Mouse (Mus musculus) midbrain, postnatal 0 days (tissue): Measurements from ENCODE around the gene Relt. TPM values are rescaled to one million over a fixed set of nuclear protein-coding genes. Genes with fewer than 3 reads are reported as not detected.

Experiments used
- ATAC-seq: fragments of 200-750 bp; cut with Nextera tagmentation; 2 replicates; pipeline ENCODE4 v1.8.0; 2017; ENCODE audit warnings: moderate number of reproducible peaks, mild to moderate bottlenecking, moderate TSS enrichment, moderate library complexity; ENCODE audit not compliant: low FRiP score
- DNase-seq: peaks from one replicate; pipeline ENCODE4 v3.0.0-alpha.2; 2015; ENCODE audit warnings: low spot score
- H3K27ac ChIP-seq: fragments of 300-500 bp; sonication (generic); 2 replicates; pipeline ENCODE4 v1.5.1; 2014; ENCODE audit warnings: low read depth, mild to moderate bottlenecking, low read length, mixed read lengths
- H3K27me3 ChIP-seq: fragments of 300-500 bp; sonication (generic); 2 replicates; pipeline ENCODE4 v1.6.1; 2014; ENCODE audit warnings: low read length, control low read depth, mixed read lengths; ENCODE audit not compliant: insufficient read depth
- H3K36me3 ChIP-seq: fragments of 300-500 bp; sonication (generic); 2 replicates; pipeline ENCODE4 v1.6.1; 2014; ENCODE audit warnings: low read length, control low read depth, mixed read lengths; ENCODE audit not compliant: insufficient read depth
- H3K4me1 ChIP-seq: fragments of 300-500 bp; sonication (generic); 2 replicates; pipeline ENCODE4 v1.6.1; 2014; ENCODE audit warnings: mild to moderate bottlenecking, control low read depth, antibody characterized with exemption, low read length, mixed read lengths; ENCODE audit not compliant: insufficient read depth
- H3K4me2 ChIP-seq: fragments of 300-500 bp; sonication (generic); 2 replicates; pipeline ENCODE4 v1.6.1; 2014; ENCODE audit warnings: low read depth, mild to moderate bottlenecking, low read length, mixed read lengths; ENCODE audit not compliant: poor library complexity, severe bottlenecking
- H3K4me3 ChIP-seq: fragments of 300-500 bp; sonication (generic); 2 replicates; pipeline ENCODE4 v1.5.1; 2014; ENCODE audit warnings: low read depth, mild to moderate bottlenecking, low read length, moderate library complexity
- H3K9ac ChIP-seq: fragments of 300-500 bp; sonication (generic); replicated peaks from 2 replicates; pipeline ENCODE4 v1.6.1; 2014; ENCODE audit warnings: mild to moderate bottlenecking, low read length, moderate library complexity, mixed read lengths; ENCODE audit not compliant: poor library complexity, severe bottlenecking
- H3K9me3 ChIP-seq: fragments of 300-500 bp; sonication (generic); 2 replicates; pipeline ENCODE4 v1.6.1; 2016; ENCODE audit warnings: low read length, control low read depth
- CTCF ChIP-seq: IDR thresholded peaks from 2 replicates; pipeline ENCODE4 v1.5.1; 2016; ENCODE audit warnings: antibody characterized with exemption, mild to moderate bottlenecking
- WGBS: fragments of 180-500 bp; shearing (Covaris S2); extraction: QIAGEN DNeasy Blood & Tissue Kit; methylation state at CpG from one replicate; pipeline ENCODE4 v1.1.7; 2014; 5-methylcytosine and 5-hydroxymethylcytosine counted together
- microRNA-seq: library from miRNA; unstranded; fragments of <30 nt; microRNA quantifications from one replicate; pipeline ENCODE4, GENCODE M21; 2016; ENCODE audit warnings: borderline number of aligned reads
- polyA plus RNA-seq: library from polyadenylated mRNA; unstranded; fragments of >200 nt; fragmentation: Nextera tagmentation; extraction: Ambion mirVana; gene quantifications from 2 replicates; pipeline ENCODE4 v1.2.1, GENCODE M21; 2015
- total RNA-seq: library from RNA; depleted of rRNA; stranded (reverse); fragments of >200 nt; gene quantifications from 2 replicates; pipeline ENCODE4 v1.2.3, GENCODE M21; 2014; rRNA removed

Gene Relt
- total and polyA plus RNA-seq, 2 experiments from 2014 or later = 5.3 to 7.8 TPM

DNA sequence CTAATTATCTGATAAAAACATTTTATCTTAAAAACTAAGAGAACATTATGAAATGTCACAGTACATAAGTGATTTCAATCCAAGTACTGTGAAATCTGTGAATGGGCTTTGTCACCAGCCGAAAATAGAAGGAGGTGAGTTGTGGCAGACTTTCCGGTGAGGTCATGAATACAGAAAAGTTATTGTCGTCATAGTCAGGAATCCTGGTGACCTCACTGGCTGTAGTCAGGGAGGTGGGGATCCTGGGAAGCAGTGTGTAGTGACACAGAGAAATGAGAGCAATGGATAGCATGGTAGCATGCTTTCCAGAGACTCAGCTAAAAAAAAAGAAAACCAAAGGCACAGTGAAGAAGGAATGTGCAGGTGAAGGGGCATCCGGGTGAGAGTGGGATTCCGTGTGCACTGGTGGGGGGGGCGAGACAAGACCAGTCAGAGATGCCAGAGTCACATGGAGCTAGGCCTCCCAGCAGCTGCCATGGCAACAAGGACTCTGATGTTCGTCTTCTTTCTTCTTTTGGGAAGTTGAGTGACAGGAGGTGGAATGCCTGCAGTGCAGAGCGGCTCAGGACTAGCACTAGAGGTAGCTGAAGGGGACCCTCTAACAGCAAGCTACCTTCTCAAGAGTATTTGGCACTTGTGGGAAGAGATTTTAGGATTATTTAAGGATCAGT is 47.2 kb downstream of the Relt start:
- WGBS = 22% methylated on average over 8 of the region's 8 CpGs
- Histone ChIP-seq H3K9ac (no peak overlapping the region), H3K4me2 (no peak overlapping the region), H3K27me3 (no peaks in the 10 kb centered on the region), H3K36me3 (peaks cover 3% of the 10 kb centered on the region; the same call in 1 of the 2 replicates), H3K4me3 (no peak overlapping the region), H3K9me3 (no peaks in the 10 kb centered on the region), H3K4me1 (peaks cover 10% of the 10 kb centered on the region; the same call in 1 of the 2 replicates), H3K27ac (no peak overlapping the region)
- TF ChIP-seq CTCF = no peak
- peak; percentile 30 for DNase-seq
- ATAC-seq = peak; percentile 73

DNA sequence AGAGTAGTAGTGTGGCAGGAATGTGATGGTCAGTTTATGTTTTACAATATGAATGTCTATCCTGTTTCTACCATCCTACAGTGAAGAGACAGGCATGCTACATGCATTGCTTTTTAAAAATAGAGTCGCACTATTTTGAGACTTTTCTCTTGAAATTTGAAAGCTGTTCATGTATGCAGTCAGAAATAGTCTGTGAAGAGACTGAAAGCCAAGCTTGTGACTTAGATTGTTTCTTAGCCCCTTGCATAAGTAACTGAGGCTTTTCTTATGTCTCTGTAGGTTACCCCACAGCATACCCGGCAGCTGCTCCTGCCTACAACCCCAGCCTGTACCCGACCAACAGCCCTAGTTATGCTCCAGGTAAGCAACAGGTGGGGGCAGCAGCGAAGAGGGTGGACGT is 50.6 kb downstream of the Relt start:
- Histone ChIP-seq H3K27me3 (no peaks in the 10 kb centered on the region), H3K27ac (no peak overlapping the region), H3K4me3 (no peak overlapping the region), H3K4me1 (peaks cover 10% of the 10 kb centered on the region; the same call in 1 of the 2 replicates), H3K9me3 (no peaks in the 10 kb centered on the region), H3K4me2 (no peak overlapping the region), H3K9ac (no peak overlapping the region), H3K36me3 (peaks cover 3% of the 10 kb centered on the region; the same call in 1 of the 2 replicates)
- DNase-seq (no peak), ATAC-seq (no peak)
- TF ChIP-seq CTCF = no peak
- 89% methylated on average over 5 of the region's 5 CpGs for WGBS

DNA sequence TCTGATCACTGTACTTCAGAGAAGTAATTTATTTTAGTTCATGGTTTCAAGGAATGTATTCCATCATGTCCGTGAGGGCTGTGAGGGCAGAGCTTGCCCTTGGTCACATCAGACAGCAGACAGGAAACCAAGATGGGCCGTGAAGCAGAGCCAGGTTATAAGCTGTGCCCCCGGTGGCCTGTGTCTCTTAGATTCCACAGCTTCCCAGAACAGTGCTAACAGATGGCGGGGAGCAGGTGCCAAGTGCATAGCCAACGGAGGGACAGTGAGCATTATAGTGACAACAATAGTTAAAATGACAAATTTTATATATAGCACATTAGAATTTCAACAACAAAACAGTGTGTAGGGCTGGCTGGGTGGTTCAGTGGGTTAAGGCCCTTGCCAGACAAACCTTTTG is 51.3 kb downstream of the Relt start:
- Histone ChIP-seq H3K4me1 (peaks cover 4% of the 10 kb centered on the region; the same call in 1 of the 2 replicates), H3K27ac (no peak overlapping the region), H3K9me3 (no peaks in the 10 kb centered on the region), H3K27me3 (no peaks in the 10 kb centered on the region), H3K9ac (no peak overlapping the region), H3K4me3 (no peak overlapping the region), H3K36me3 (peaks cover 3% of the 10 kb centered on the region; the same call in 1 of the 2 replicates), H3K4me2 (no peak overlapping the region)
- ATAC-seq = no peak
- no peak for TF ChIP-seq CTCF
- DNase-seq = peak; percentile 13
- 79% methylated on average over 5 of the region's 5 CpGs for WGBS

DNA sequence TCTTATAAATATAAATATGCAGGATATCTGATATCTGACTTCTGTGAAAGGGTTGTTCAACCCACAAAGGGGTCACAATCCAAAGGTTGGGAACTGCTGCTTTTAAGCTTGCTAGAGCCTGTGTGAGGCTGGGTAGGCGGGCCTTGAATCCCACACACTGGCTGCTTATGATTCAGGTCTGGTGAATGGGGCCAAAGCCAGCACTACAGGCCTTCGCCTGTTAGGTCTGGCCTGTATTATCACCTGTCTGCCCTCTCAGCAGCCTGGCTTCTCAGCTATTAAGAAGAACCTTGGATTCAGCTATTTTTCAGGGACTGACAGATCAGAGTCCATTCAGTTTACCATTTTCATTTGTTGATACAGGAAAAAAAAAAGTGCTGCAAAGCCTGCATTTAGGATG is 57.9 kb downstream of the Relt start:
- H3K36me3 ChIP-seq = no peaks in the 10 kb centered on the region
- H3K9ac ChIP-seq = no peak overlapping the region
- H3K4me1 ChIP-seq = no peaks in the 10 kb centered on the region
- WGBS = 77% methylated on average over 2 of the region's 2 CpGs
- DNase-seq = no peak
- ATAC-seq = no peak
- H3K9me3 ChIP-seq = no peaks in the 10 kb centered on the region
- no peaks in the 10 kb centered on the region for H3K27me3 ChIP-seq
- no peak overlapping the region for H3K4me3 ChIP-seq
- no peak overlapping the region for H3K4me2 ChIP-seq
- TF ChIP-seq CTCF = no peak
- H3K27ac ChIP-seq = no peak overlapping the region

DNA sequence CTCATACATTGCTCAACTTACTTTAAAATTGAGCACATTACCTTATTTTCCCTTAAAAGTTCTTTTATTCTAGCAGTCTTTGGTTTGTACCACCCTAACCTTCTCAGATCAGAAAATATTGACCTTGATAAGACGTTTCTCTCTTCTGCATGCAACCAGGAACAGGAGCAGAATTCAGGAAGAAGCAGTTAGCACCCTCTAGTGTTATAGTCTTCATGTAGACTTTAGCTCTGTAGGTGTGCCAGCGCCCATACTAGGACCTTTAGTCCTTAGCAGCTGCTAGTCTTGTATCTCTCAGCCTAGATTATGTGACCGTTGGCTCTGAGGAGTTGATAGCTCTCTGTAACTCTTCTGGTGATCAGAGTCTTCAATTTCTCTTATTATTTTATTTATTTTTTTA is 64.4 kb downstream of the Relt start:
- Histone ChIP-seq H3K27me3 (no peaks in the 10 kb centered on the region), H3K4me3 (no peak overlapping the region), H3K27ac (no peak overlapping the region), H3K36me3 (no peaks in the 10 kb centered on the region), H3K4me1 (no peaks in the 10 kb centered on the region), H3K9ac (no peak overlapping the region), H3K9me3 (no peaks in the 10 kb centered on the region), H3K4me2 (no peak overlapping the region)
- peak; percentile 58 for TF ChIP-seq CTCF
- 70% methylated on average over 3 of the region's 3 CpGs for WGBS
- DNase-seq (peak; percentile 22), ATAC-seq (no peak)

Small RNAs within 50 kb of the gene (microRNA-seq; reads per million reads assigned to microRNA genes)
- 57.0 reads per million, percentile 38 among the genes with 10 or more reads in this experiment for gene Mir3102

Other genes with a start within 250 kb of the Relt start
- 25.4 and 46.1 TPM in 2 replicates for gene Plekhb1, start 201.0 kb downstream of the Relt start, total RNA-seq
- 25.4 and 29.9 TPM in 2 replicates for gene Plekhb1, start 201.0 kb downstream of the Relt start, polyA plus RNA-seq
- 150 and 163 TPM in 2 replicates for gene Fam168a, start 156.8 kb downstream of the Relt start, total RNA-seq
- 105 and 106 TPM in 2 replicates for gene Fam168a, start 156.8 kb downstream of the Relt start, polyA plus RNA-seq
- 77.6 and 89.1 TPM in 2 replicates for gene Arhgef17, start 68.7 kb upstream of the Relt start, total RNA-seq
- 16.3 and 16.7 TPM in 2 replicates for gene Arhgef17, start 68.7 kb upstream of the Relt start, polyA plus RNA-seq
- gene P2ry6, start 111.2 kb upstream of the Relt start, total RNA-seq = 2.0 and 4.3 TPM in 2 replicates
- gene P2ry6, start 111.2 kb upstream of the Relt start, polyA plus RNA-seq = 2.7 and 3.3 TPM in 2 replicates
- 0.44 and 0.85 TPM in 2 replicates for gene P2ry2, start 149.4 kb upstream of the Relt start, total RNA-seq
- 0.16 and 0.28 TPM in 2 replicates for gene P2ry2, start 149.4 kb upstream of the Relt start, polyA plus RNA-seq
- gene Fchsd2, start 229.4 kb upstream of the Relt start, total RNA-seq = 55.7 and 67.7 TPM in 2 replicates
- gene Fchsd2, start 229.4 kb upstream of the Relt start, polyA plus RNA-seq = 34.3 and 39.2 TPM in 2 replicates